Comparison of ENCODE assay signal across 26 mouse cellular contexts in genomic region chr14:59729298-59730042, GRCm38 (mm10).
DNase-seq lines count a peak whose midpoint lies in the region; ATAC-seq and TF ChIP-seq lines count a peak whose summit lies in the region.
"Had no signal": no experiment of that assay in that cellular context is flagged by ENCODE, and none has a peak within 500 bp of the region (broad histone marks: within the 10 kb centered on the region; RNA-seq: fewer than 3 reads in every experiment).

No protein-coding gene starts in this region.

- no peak overlapping the region for H3K4me3 ChIP-seq in lung, embryonic 14.5 days (ENCODE audit: low read depth, low read length)
- no peak overlapping the region for H3K4me3 ChIP-seq in midbrain, postnatal 0 days (ENCODE audit: low read depth, low read length)
- no peak overlapping the region for H3K4me3 ChIP-seq in midbrain, embryonic 13.5 days (replicated peaks)
- H3K4me3 ChIP-seq in stomach, postnatal 0 days (ENCODE audit: low read depth, low read length): no peak overlapping the region
- H3K4me3 ChIP-seq: kidney, embryonic 15.5 days; left cerebral cortex, adult 2 months; midbrain, embryonic 12.5 days had no signal

- TF ChIP-seq CTCF in lung, embryonic 14.5 days (IDR thresholded peaks at IDR 0.05; ENCODE audit: low read depth): no peak
- no peak for TF ChIP-seq CTCF in midbrain, postnatal 0 days (IDR thresholded peaks at IDR 0.05)
- no peak for TF ChIP-seq CTCF in stomach, postnatal 0 days (IDR thresholded peaks at IDR 0.05; ENCODE audit: low read depth)

- H3K9ac ChIP-seq in lung, embryonic 14.5 days: no peak overlapping the region
- H3K9ac ChIP-seq in midbrain, postnatal 0 days (replicated peaks; ENCODE audit: low read length, poor library complexity, severe bottlenecking): no peak overlapping the region
- no peak overlapping the region for H3K9ac ChIP-seq in midbrain, embryonic 13.5 days (replicated peaks)
- no peak overlapping the region for H3K9ac ChIP-seq in stomach, postnatal 0 days (ENCODE audit: low read length)
- H3K9ac ChIP-seq: hindbrain, embryonic 14.5 days; kidney, embryonic 15.5 days; liver, embryonic 14.5 days; midbrain, embryonic 12.5 days had no signal

- peak overlapping the region; percentile 58; the same call in 1 of the 2 replicates for H3K27ac ChIP-seq in lung, embryonic 14.5 days (ENCODE audit: low read depth)
- H3K27ac ChIP-seq in midbrain, postnatal 0 days (ENCODE audit: low read depth, low read length): 0 out of 2 replicates have a peak overlapping the region, but pooled peaks have one; percentile 6
- H3K27ac ChIP-seq in midbrain, embryonic 13.5 days: no peak overlapping the region
- no peak overlapping the region for H3K27ac ChIP-seq in stomach, postnatal 0 days (replicated peaks)
- H3K27ac ChIP-seq: hindbrain, embryonic 14.5 days; kidney, embryonic 15.5 days; left cerebral cortex, adult 2 months; liver, embryonic 14.5 days; midbrain, embryonic 12.5 days had no signal

- no peak for TF ChIP-seq EP300 in stomach, postnatal 0 days (optimal IDR thresholded peaks at IDR 0.05)

- intact Hi-C loops in heart, postnatal 25 days (cut with DNase I): no loop called here

- H3K36me3 ChIP-seq in lung, embryonic 14.5 days (ENCODE audit: insufficient read depth): no peaks in the 10 kb centered on the region
- H3K36me3 ChIP-seq in midbrain, postnatal 0 days (ENCODE audit: insufficient read depth, low read length): no peaks in the 10 kb centered on the region
- H3K36me3 ChIP-seq in midbrain, embryonic 13.5 days: no peaks in the 10 kb centered on the region
- H3K36me3 ChIP-seq in stomach, postnatal 0 days (ENCODE audit: control insufficient read depth, insufficient read depth, low read length): no peaks in the 10 kb centered on the region
- H3K36me3 ChIP-seq: G1E; kidney, embryonic 15.5 days; midbrain, embryonic 12.5 days had no signal

- H3K4me1 ChIP-seq in lung, embryonic 14.5 days (ENCODE audit: insufficient read depth): peaks cover 5% of the 10 kb centered on the region; the same call in 1 of the 2 replicates
- no peaks in the 10 kb centered on the region for H3K4me1 ChIP-seq in midbrain, postnatal 0 days (ENCODE audit: insufficient read depth, low read length)
- peaks cover 18% of the 10 kb centered on the region for H3K4me1 ChIP-seq in midbrain, embryonic 13.5 days (replicated peaks)
- H3K4me1 ChIP-seq in stomach, postnatal 0 days (replicated peaks; ENCODE audit: control insufficient read depth, insufficient read depth): no peaks in the 10 kb centered on the region
- H3K4me1 ChIP-seq: kidney, embryonic 15.5 days had no signal

- H3K9me3 ChIP-seq in lung, embryonic 14.5 days (ENCODE audit: low read depth, low read length): no peaks in the 10 kb centered on the region
- no peaks in the 10 kb centered on the region for H3K9me3 ChIP-seq in midbrain, postnatal 0 days (ENCODE audit: low read length)
- no peaks in the 10 kb centered on the region for H3K9me3 ChIP-seq in midbrain, embryonic 13.5 days
- H3K9me3 ChIP-seq in stomach, postnatal 0 days (ENCODE audit: control insufficient read depth, low read length): no peaks in the 10 kb centered on the region
- H3K9me3 ChIP-seq: G1E; kidney, embryonic 15.5 days; midbrain, embryonic 12.5 days had no signal

- no peak overlapping the region for H3K4me2 ChIP-seq in lung, embryonic 14.5 days
- no peak overlapping the region for H3K4me2 ChIP-seq in midbrain, postnatal 0 days (ENCODE audit: low read depth, low read length, poor library complexity, severe bottlenecking)
- no peak overlapping the region for H3K4me2 ChIP-seq in midbrain, embryonic 13.5 days (replicated peaks)
- H3K4me2 ChIP-seq in stomach, postnatal 0 days (replicated peaks; ENCODE audit: low read depth): no peak overlapping the region
- H3K4me2 ChIP-seq: heart, embryonic 11.5 days; hindbrain, embryonic 14.5 days; kidney, embryonic 15.5 days; midbrain, embryonic 12.5 days had no signal

- peak; percentile 59; the same call in 1 of the 2 replicates for ATAC-seq in lung, embryonic 14.5 days (ENCODE audit: insufficient read depth)
- no peak for ATAC-seq in midbrain, postnatal 0 days (ENCODE audit: low FRiP score)
- no peak for ATAC-seq in midbrain, embryonic 13.5 days
- no peak for ATAC-seq in stomach, postnatal 0 days (ENCODE audit: low FRiP score, low TSS enrichment)
- ATAC-seq: forebrain, embryonic 14.5 days; Patski had no signal

- peak; percentile 71 for DNase-seq in heart, adult 11 months
- no peak for DNase-seq in heart, postnatal 25 days (ENCODE audit: low spot score)
- no peak for DNase-seq in lung, embryonic 14.5 days
- no peak for DNase-seq in lung, postnatal 4 days
- no peak for DNase-seq in midbrain, postnatal 0 days (ENCODE audit: low spot score)
- no peak for DNase-seq in stomach, postnatal 0 days (ENCODE audit: low spot score)
- DNase-seq: adrenal gland, postnatal 10 days; cerebellum, adult 8-10 months; cerebellum, postnatal 25 days; gastrocnemius, postnatal 25 days; heart, adult 18-20 months; heart, postnatal 4 days; kidney, adult 11 months; kidney, postnatal 25 days; lung, postnatal 14 days; thymus, postnatal 4 days had no signal

- no peaks in the 10 kb centered on the region for H3K27me3 ChIP-seq in lung, embryonic 14.5 days (ENCODE audit: insufficient read depth, low read length)
- H3K27me3 ChIP-seq in midbrain, postnatal 0 days (ENCODE audit: insufficient read depth, low read length): no peaks in the 10 kb centered on the region
- peaks cover 51% of the 10 kb centered on the region for H3K27me3 ChIP-seq in midbrain, embryonic 13.5 days
- H3K27me3 ChIP-seq in stomach, postnatal 0 days (ENCODE audit: control insufficient read depth, insufficient read depth, low read length): no peaks in the 10 kb centered on the region
- H3K27me3 ChIP-seq: kidney, embryonic 15.5 days had no signal

- 29% methylated on average over 3 of the region's 3 CpGs for WGBS in lung, embryonic 14.5 days
- WGBS in midbrain, postnatal 0 days: 65% methylated on average over 3 of the region's 3 CpGs
- 78% methylated on average over 3 of the region's 3 CpGs for WGBS in midbrain, embryonic 13.5 days
- 21% methylated on average over 3 of the region's 3 CpGs for WGBS in stomach, postnatal 0 days

Comparison
In these comparisons a context has a peak if more than half of its experiments do, and no peak if none do; other contexts are left out.
1. H3K27ac ChIP-seq: peak in lung, embryonic 14.5 days (single experiment) and midbrain, postnatal 0 days (single experiment); none in midbrain, embryonic 13.5 days (single experiment) and stomach, postnatal 0 days (single experiment).